Mouse (Mus musculus) layer of hippocampus, postnatal 10 days (tissue): ENCODE measurements around the gene Pcx. TPM values are rescaled to one million over a fixed set of nuclear protein-coding genes. Genes with fewer than 3 reads are reported as not detected.
A peak's percentile ranks its signal among the peaks of the same experiment; 100 is the strongest.

ENCODE experiments used
- DNase-seq, 2 experiments: peaks; one replicate each; pipeline ENCODE4 v3.0.0; 2021; ENCODE audit warnings: low spot score in 2 of 2
- long read RNA-seq: library from polyadenylated mRNA; stranded (forward); transcript quantifications from one replicate; pipeline ENCODE4 v2.0.0, GENCODE M21; 2023
- total RNA-seq, 2 experiments: library from RNA; stranded (reverse); gene quantifications; 2 replicates each; pipeline ENCODE4 v1.2.3; 2021

Pcx gene
- total RNA-seq: 10 to 100 TPM; 39.4 to 47.9 TPM
- long read RNA-seq, full-length matches to known transcripts: 16 of 44 reads
- long read RNA-seq, partial matches to known transcripts: 25 of 44 reads
- long read RNA-seq, other reads (novel, unspliced or antisense): 3 of 44 reads

- DNase-seq: peak; percentile 99
These were observed at the start of gene Pcx for GRCm38 (mm10) chr19:4509986-4510963. Gene Pcx, plus strand, starts transcription at chr19:4510472.

- no peak for DNase-seq
These were observed 48.3 kb upstream of the Pcx start for GRCm38 (mm10) chr19:4461981-4462380.

- DNase-seq: no peak
These were observed 45.6 kb upstream of the Pcx start for GRCm38 (mm10) chr19:4464666-4465065.

GRCm38 (mm10) chr19:4468363-4468762 lies 41.9 kb upstream of the Pcx start:
- no peak for DNase-seq

GRCm38 (mm10) chr19:4473549-4473948 lies 36.7 kb upstream of the Pcx start:
- no peak for DNase-seq

GRCm38 (mm10) chr19:4474739-4475138 lies 35.5 kb upstream of the Pcx start:
- no peak for DNase-seq

GRCm38 (mm10) chr19:4475224-4475925 lies 34.9 kb upstream of the Pcx start:
- no peak for DNase-seq

- peak; percentile 51 to 73 for DNase-seq
These were observed 33.5 kb upstream of the Pcx start for GRCm38 (mm10) chr19:4476601-4477257.

- DNase-seq: peak in 1 of 2 experiments; percentile 43
These were observed 32.7 kb upstream of the Pcx start, which contains the start of gene Syt12 for GRCm38 (mm10) chr19:4477345-4478189. Gene Syt12, minus strand, starts transcription at chr19:4477447.

GRCm38 (mm10) chr19:4478190-4478516 lies 32.1 kb upstream of the Pcx start:
- DNase-seq: no peak

GRCm38 (mm10) chr19:4480041-4480440 lies 30.2 kb upstream of the Pcx start:
- DNase-seq: no peak

GRCm38 (mm10) chr19:4481326-4481725 lies 28.9 kb upstream of the Pcx start:
- no peak for DNase-seq

- DNase-seq: no peak
These were observed 28.0 kb upstream of the Pcx start for GRCm38 (mm10) chr19:4482111-4482859.

GRCm38 (mm10) chr19:4485006-4485405 lies 25.3 kb upstream of the Pcx start:
- DNase-seq: no peak

GRCm38 (mm10) chr19:4487877-4488276 lies 22.4 kb upstream of the Pcx start:
- DNase-seq: no peak

- DNase-seq: no peak
These were observed 19.1 kb upstream of the Pcx start for GRCm38 (mm10) chr19:4491080-4491695.

- peak; percentile 55 to 61 for DNase-seq
These were observed 17.6 kb upstream of the Pcx start for GRCm38 (mm10) chr19:4492526-4493296.

GRCm38 (mm10) chr19:4494707-4495106 lies 15.6 kb upstream of the Pcx start:
- DNase-seq: no peak

- no peak for DNase-seq
These were observed 14.5 kb upstream of the Pcx start for GRCm38 (mm10) chr19:4495814-4496213.
